Mouse (Mus musculus): ENCODE data around the gene Dop1b. TPM values are rescaled to one million over a fixed set of nuclear protein-coding genes. Genes with fewer than 3 reads are reported as not detected.
A peak's percentile ranks its signal among the peaks of the same experiment; 100 is the strongest.

Gene Dop1b
- total and polyA plus RNA-seq, 3 experiments = 0.90 to 4.5 (median 3.1) TPM

DNA sequence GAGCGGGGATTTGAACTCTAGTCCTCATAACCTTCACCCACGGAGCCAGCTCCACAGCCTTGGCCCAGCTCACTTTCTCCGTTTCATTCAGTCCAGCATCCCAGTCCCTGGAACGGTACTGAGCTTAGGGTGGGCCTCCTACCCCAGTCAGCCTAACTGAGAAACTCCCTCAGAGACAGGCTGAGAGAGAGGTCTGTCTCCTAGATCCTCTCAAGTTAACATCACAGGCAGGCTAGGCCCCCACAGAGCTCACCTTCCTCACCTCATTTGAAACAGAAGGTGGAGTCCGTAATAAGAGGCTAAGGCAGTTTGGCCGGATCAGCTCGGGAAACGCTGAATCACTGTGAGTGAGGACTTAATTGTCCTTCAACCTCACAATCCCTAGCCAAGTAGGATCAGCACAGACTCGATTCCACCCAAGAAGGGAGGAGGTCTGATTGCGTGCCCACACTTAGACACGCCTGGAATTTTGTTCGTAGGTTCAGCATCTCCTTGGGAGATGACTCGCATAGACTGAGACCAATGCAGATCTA is 29.5 kb upstream of the Dop1b start:
- peaks cover 19 to 32% of the 10 kb centered on the region in 2 experiments for H3K4me1 ChIP-seq (ENCODE audit: control insufficient read depth in 1 of 2, insufficient read depth in 2 of 2)
- H3K27me3 ChIP-seq (replicated peaks) = peaks cover 71% of the 10 kb centered on the region
- no peak for DNase-seq (ENCODE audit: extremely low read depth)
- TF ChIP-seq MYC (IDR thresholded peaks at IDR 0.05; ENCODE audit: low read depth, low read length) (no peak), CTCF (conservative IDR thresholded peaks at IDR 0.05 in 1 of 2, IDR thresholded peaks at IDR 0.05 in 1 of 2; ENCODE audit: low read depth in 2 of 2, low read length in 2 of 2) (no peak), MXI1 (IDR thresholded peaks at IDR 0.05; ENCODE audit: low read depth, low read length) (no peak), E2F4 (IDR thresholded peaks at IDR 0.05; ENCODE audit: insufficient replicate concordance, low read depth, low read length) (no peak), MAFK (IDR thresholded peaks at IDR 0.05; ENCODE audit: insufficient replicate concordance, low read length) (no peak), GABPA (IDR thresholded peaks at IDR 0.05; ENCODE audit: insufficient replicate concordance, low read depth, low read length) (no peak), TBP (conservative IDR thresholded peaks at IDR 0.05; ENCODE audit: low read depth, low read length) (no peak), CHD2 (IDR thresholded peaks at IDR 0.05; ENCODE audit: low read length) (no peak), ZKSCAN1 (IDR thresholded peaks at IDR 0.05; ENCODE audit: borderline replicate concordance, low read depth, low read length) (no peak), MAZ (IDR thresholded peaks at IDR 0.05; ENCODE audit: low read depth, low read length) (no peak), SMC3 (IDR thresholded peaks at IDR 0.05; ENCODE audit: low read depth, low read length) (no peak), HCFC1 (IDR thresholded peaks at IDR 0.05; ENCODE audit: low read depth, low read length) (no peak)
- no peaks in the 10 kb centered on the region for H3K36me3 ChIP-seq (replicated peaks in 1 of 2; ENCODE audit: control insufficient read depth in 1 of 2, insufficient read depth in 1 of 2, low read length in 1 of 2)
- peak overlapping the region; percentile 64; the same call in 1 of the 2 replicates for H3K4me2 ChIP-seq (ENCODE audit: insufficient read depth, low read depth, poor library complexity, severe bottlenecking)
- peaks cover 12% of the 10 kb centered on the region for H3K9me3 ChIP-seq (replicated peaks; ENCODE audit: low read length)
- peak overlapping the region in 2 of 3 experiments; percentile 6 to 49 for H3K4me3 ChIP-seq (replicated peaks in 1 of 3; ENCODE audit: low read depth in 2 of 3, low read length in 2 of 3, poor library complexity in 1 of 3)
- H3K9ac ChIP-seq (ENCODE audit: insufficient read depth, low read depth) = no peak overlapping the region
- no peaks in the 10 kb centered on the region for H3K79me2 ChIP-seq (replicated peaks; ENCODE audit: control insufficient read depth, extremely low read depth, insufficient read depth, poor library complexity, severe bottlenecking)
- in situ Hi-C loops (cut with MboI; ENCODE audit: low pct_ligation_motif_present, low pct_unique_long_range_greater_than_20kb, low sequenced_read_pairs) = loop anchor here (10.0 to 25.0 kb wide), 4 partner anchors 53 to 580 kb away; partner anchors contain the start of genes Chaf1b and Cldn14
- H3K27ac ChIP-seq (ENCODE audit: insufficient read depth, low read depth) = no peak overlapping the region
- dilution Hi-C loops (cut with MboI; ENCODE audit: extremely low pct_ligation_motif_present, extremely low pct_unique_long_range_greater_than_20kb, low sequenced_read_pairs) = no loop called here

DNA sequence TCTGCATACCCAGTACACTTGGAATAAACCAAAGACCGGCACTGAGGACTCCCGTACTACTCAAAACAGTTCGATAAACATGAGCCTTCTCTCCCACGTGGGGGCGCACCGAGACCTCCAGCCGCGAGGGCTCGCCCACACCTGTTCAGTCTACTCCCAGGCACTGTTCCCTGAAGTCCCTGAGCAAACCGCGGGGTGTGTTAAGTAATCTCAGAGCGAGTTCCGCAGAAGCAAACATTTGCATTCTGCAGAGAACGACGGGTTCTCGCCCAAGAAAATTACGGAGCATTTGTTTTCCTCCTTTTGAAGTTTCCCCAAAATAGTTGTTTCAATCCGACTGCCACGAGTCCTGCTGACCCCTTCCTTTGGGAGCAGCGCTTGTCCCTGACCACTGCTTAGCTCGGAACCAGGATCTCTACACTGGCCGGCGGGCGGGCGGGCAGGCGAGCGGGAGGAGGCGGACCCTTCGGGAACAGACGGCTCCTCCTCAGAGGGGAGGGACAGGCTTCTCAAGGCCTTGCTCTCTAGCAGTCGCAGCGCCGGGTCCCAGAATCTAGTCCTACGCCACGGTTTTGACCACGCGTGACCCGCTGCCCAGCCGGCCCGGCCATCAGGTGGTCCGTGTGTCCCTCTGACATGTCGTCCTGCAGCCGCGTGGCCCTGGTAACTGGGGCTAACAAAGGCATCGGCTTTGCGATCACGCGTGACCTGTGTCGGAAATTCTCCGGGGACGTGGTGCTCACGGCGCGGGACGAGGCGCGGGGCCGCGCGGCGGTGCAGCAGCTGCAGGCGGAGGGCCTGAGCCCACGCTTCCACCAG is 28.8 kb upstream of the Dop1b start, which contains the start of gene Cbr3:
Gene Cbr3 (plus strand): TSS at position 527 of the 819 bp plus-strand sequence.
- H3K4me2 ChIP-seq (ENCODE audit: insufficient read depth, low read depth, poor library complexity, severe bottlenecking) = peak within 1 kb of the TSS; percentile 64
- H3K9me3 ChIP-seq (replicated peaks; ENCODE audit: low read length) = peaks cover 5% of the 10 kb centered on the region
- peak within 1 kb of the TSS; percentile 44 to 70 (median 49) for H3K4me3 ChIP-seq (replicated peaks in 1 of 3; ENCODE audit: low read depth in 2 of 3, low read length in 2 of 3, poor library complexity in 1 of 3)
- DNase-seq (ENCODE audit: extremely low read depth) = peak; percentile 92
- H3K79me2 ChIP-seq (replicated peaks; ENCODE audit: control insufficient read depth, extremely low read depth, insufficient read depth, poor library complexity, severe bottlenecking) = no peaks in the 10 kb centered on the region
- no peak within 1 kb of the TSS for H3K27ac ChIP-seq (ENCODE audit: insufficient read depth, low read depth)
- H3K4me1 ChIP-seq (ENCODE audit: control insufficient read depth in 1 of 2, insufficient read depth in 2 of 2) = peaks cover 19 to 32% of the 10 kb centered on the region in 2 experiments
- peak within 1 kb of the TSS; percentile 27 for H3K9ac ChIP-seq (ENCODE audit: insufficient read depth, low read depth)
- peaks cover 65% of the 10 kb centered on the region for H3K27me3 ChIP-seq (replicated peaks)
- H3K36me3 ChIP-seq (replicated peaks in 1 of 2; ENCODE audit: control insufficient read depth in 1 of 2, insufficient read depth in 1 of 2, low read length in 1 of 2) = no peaks in the 10 kb centered on the region
- in situ Hi-C loops (cut with MboI; ENCODE audit: low pct_ligation_motif_present, low pct_unique_long_range_greater_than_20kb, low sequenced_read_pairs) (loop anchor here (10.0 to 25.0 kb wide), 4 partner anchors 52 to 579 kb away; partner anchors contain the start of genes Chaf1b and Cldn14), dilution Hi-C loops (cut with MboI; ENCODE audit: extremely low pct_ligation_motif_present, extremely low pct_unique_long_range_greater_than_20kb, low sequenced_read_pairs) (no loop called here)
- TF ChIP-seq SMC3 (IDR thresholded peaks at IDR 0.05; ENCODE audit: low read depth, low read length) (peak; percentile 86), MAX (IDR thresholded peaks at IDR 0.05; ENCODE audit: low read length) (peak; percentile 87), ETS1 (conservative IDR thresholded peaks at IDR 0.05; ENCODE audit: low read depth, low read length) (peak; percentile 41), RCOR1 (conservative IDR thresholded peaks at IDR 0.05; ENCODE audit: low read depth, low read length) (no peak), MEF2A (IDR thresholded peaks at IDR 0.05; ENCODE audit: borderline replicate concordance, low read depth, low read length) (0 out of 2 replicates have a peak, but pooled peaks have one; percentile 46), BHLHE40 (IDR thresholded peaks at IDR 0.05; ENCODE audit: low read depth, low read length) (peak; percentile 31; the same call in 1 of the 2 replicates), IRF4 (IDR thresholded peaks at IDR 0.05; ENCODE audit: low read depth, low read length) (peak; percentile 72; the same call in 1 of the 2 replicates), NRF1 (IDR thresholded peaks at IDR 0.05; ENCODE audit: low read depth, low read length) (no peak), CTCF (conservative IDR thresholded peaks at IDR 0.05 in 1 of 2, IDR thresholded peaks at IDR 0.05 in 1 of 2; ENCODE audit: low read depth in 2 of 2, low read length in 2 of 2) (peak; percentile 23 to 95; a peak in 3 of 4 replicates), CHD2 (IDR thresholded peaks at IDR 0.05; ENCODE audit: low read length) (no peak), SIN3A (IDR thresholded peaks at IDR 0.05; ENCODE audit: low read length) (peak; percentile 69), ELF1 (IDR thresholded peaks at IDR 0.05; ENCODE audit: low read depth, low read length) (peak; percentile 16), MXI1 (IDR thresholded peaks at IDR 0.05; ENCODE audit: low read depth, low read length) (peak; percentile 59; the same call in 1 of the 2 replicates), USF1 (IDR thresholded peaks at IDR 0.05; ENCODE audit: low read depth, low read length) (no peak), E2F4 (IDR thresholded peaks at IDR 0.05; ENCODE audit: insufficient replicate concordance, low read depth, low read length) (peak; percentile 31; the same call in 1 of the 2 replicates), JUN (IDR thresholded peaks at IDR 0.05; ENCODE audit: insufficient read depth, low read depth, low read length) (no peak), POLR2AphosphoS2 (IDR thresholded peaks at IDR 0.05; ENCODE audit: low read depth, low read length) (no peak), CHD1 (IDR thresholded peaks at IDR 0.05; ENCODE audit: low read depth, low read length) (no peak), ZC3H11A (IDR thresholded peaks at IDR 0.05; ENCODE audit: low read depth, low read length) (no peak), NELFE (IDR thresholded peaks at IDR 0.05; ENCODE audit: low read depth, low read length) (peak; percentile 13; the same call in 1 of the 2 replicates), UBTF (IDR thresholded peaks at IDR 0.05; ENCODE audit: low read depth, low read length) (peak; percentile 14; the same call in 1 of the 2 replicates)
